Mouse (Mus musculus) megakaryocyte, embryonic 14.5 days (primary cell): Measurements from ENCODE around the gene Gon4l.

Experiments used
- FLI1 ChIP-seq: IDR thresholded peaks from 2 replicates; pipeline ENCODE4 v1.6.1; 2012; ENCODE audit warnings: low read length, inconsistent platforms, mixed read lengths
- GATA1 ChIP-seq: IDR thresholded peaks from 3 replicates; pipeline ENCODE4 v1.6.1; 2012; ENCODE audit warnings: mixed read lengths, low read length, inconsistent platforms, borderline replicate concordance

GRCm38 (mm10) chr3:88921411-88921810 is 86.4 kb downstream of the Gon4l start:
- TF ChIP-seq GATA1, result no peak
- TF ChIP-seq FLI1, result no peak
